Mouse (Mus musculus) c-Kit-positive CD71-positive TER-119-negative erythroid progenitor cells, embryonic 14.5 days (primary cell): Measurements from ENCODE around the gene Cfi.

Experiments
- DNase-seq: peaks from one replicate; pipeline ENCODE4 v3.0.0-alpha.2; 2013; ENCODE audit warnings: low read depth

Cfi gene

DNA sequence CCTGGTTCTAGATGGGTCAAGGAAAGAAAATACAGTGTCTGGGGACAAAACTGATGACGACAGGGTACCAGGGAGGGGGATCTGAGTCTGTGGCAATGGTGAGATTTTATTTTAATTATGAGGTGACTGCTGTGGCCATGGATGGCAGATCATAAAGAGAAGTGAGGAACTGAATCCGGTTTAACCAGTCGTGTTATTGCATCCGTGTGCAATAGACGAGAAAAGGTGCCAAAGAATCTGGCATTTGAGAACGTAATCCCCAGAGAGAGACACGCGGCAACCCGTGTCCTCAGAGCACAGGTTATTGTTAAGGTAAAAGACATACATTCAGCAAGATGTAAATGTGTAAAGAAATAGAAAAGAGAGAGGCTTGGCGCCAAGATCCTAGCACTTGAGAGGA is 41.6 kb downstream of the Cfi start:
- no peak for DNase-seq

DNA sequence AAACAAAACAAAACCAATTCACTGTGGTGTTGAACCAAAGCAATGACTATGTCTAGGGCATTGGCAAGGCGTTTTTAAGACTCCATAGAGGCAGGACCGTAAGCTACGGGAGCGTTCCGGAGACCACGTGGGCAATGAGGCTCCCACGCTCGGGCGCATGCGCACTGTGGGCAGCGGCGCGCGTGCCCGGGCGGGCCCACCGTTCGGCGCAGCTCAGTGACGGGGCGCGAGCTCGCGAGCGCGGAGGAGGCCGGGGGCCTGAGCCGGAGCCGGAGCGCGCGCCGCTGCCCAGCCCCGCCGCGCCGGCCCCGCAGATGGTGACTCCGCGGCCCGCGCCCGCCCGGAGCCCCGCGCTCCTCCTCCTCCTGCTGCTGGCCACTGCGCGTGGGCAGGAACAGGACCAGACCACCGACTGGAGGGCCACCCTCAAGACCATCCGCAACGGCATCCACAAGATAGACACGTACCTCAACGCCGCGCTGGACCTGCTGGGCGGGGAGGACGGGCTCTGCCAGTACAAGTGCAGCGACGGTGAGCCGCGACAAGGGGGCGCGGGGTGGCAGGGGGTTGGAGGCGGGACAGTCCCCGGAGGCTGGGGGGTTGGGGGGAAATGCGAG is 42.8 kb downstream of the Cfi start, which contains the start of gene Pla2g12a:
Gene Pla2g12a (plus strand): TSS at position 202 of the 617 bp plus-strand sequence.
- peak; percentile 70 for DNase-seq

DNA sequence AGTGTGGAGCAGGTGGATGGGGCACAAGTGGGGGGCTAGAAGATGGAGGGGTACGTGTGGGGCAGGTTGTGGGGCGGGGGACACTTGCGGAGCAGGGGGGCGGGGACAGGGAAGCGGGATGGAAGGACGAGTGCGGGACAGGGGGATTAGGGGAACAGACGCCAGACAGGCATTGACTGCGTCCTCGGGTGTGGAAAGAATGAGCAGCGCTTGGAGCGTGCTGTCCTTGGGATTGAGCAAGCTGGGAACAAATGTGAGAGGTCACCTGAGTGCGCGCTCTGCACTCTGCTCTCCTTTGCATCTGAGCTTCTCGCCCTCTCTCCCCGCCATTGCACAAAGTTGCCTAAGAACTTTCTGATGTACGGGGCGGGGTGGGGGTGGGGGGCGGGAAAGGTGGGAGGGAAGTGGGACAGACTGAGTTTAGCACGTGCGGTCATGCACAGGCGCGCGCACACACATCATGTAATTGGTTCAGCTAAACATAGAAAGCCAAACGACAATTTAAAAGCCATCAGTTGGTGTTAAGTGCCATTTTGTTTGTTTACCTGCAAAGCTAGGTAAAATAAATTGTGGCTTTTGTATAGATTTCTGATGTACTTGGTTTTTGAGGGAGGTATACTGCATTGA is 43.6 kb downstream of the Cfi start:
- DNase-seq = peak; percentile 34

DNA sequence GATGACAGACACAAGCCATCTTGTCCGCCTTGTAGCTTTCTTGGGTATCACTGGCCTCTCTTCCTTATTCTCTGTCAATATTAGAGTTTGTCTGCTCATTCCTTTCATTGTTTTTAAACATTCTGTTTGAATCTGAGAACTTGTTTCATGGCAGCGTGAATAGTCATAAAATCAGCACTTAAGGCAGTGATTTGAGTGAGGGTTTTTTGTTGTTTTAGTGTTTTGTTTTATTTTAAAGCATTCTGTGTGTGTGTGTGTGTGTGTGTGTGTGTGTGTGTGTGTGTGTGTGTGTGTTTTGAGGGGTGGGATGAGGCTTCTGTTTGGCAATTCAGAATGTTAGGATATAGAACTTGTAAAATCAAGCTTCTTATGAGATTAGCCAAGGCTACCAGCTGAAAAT is 44.2 kb downstream of the Cfi start:
- DNase-seq = no peak

DNA sequence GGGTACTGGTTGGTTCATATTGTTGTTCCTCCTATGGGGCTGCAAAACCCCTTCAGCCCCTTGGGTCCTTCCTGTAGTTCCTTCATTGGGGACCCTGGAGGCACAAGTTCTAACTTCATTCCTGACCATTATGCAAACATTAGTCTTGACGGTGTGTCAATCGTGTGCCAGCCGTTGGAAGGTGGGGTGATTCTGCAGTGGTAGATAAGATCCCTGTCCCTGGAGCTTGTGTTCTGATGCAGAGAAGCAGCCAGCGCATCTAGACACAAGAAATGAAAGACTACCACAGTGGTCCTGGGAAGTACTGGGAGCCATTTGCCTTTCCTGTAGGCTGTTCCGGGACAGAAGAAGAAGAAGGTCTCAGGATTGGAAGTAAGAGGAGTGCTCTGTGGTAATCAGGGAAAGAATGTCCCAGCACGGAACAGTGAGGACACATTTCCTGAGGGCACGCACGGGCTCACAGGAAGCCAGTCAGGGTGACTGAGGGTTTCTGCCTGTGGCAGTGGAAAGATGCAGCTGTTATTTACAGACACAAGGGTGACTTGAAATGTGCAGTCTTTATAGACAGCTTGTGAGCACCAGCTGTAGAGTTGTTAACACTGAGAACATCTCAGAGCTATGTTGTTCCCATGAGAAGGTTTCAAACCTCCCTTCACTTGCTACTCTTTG is 45.4 kb downstream of the Cfi start:
- DNase-seq = peak; percentile 67

DNA sequence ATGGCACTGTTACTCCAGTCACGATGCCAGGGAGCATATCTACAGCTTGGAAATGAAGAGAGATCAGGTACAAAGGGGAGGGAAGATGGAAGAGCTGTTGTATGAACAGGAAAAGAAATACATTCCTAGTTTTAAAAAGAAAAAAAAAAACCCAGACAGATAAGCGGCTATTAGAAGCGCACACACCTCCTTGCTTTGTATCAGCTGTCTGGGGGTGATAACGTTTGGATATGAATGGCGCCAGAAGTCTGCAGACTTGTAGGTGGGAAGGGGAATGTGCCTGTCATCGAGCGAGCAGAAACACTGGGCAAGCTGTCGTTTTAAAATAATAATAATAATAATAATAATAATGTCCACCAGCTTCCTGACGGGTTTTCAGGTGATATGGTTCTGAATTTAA is 49.9 kb downstream of the Cfi start:
- peak; percentile 48 for DNase-seq

DNA sequence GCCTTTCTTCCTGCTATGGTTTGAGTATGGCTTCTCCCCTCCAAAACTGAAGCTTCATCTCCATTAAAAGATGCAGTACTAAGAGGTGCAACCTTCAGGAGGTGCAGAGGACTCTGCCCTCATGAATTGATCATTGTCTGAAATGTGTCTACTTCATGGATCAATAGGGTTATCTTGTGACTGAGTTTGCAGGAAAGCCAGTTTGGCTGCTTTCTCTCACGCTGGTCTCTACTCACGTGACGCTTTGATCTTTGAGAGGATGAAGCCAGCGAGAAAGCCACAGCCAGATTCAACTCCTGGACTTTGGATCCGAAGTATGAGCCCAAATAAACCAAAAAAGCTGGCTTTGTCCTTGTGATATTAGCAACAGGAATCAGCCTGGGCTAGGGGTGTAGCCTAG is 50.7 kb downstream of the Cfi start:
- DNase-seq = no peak

DNA sequence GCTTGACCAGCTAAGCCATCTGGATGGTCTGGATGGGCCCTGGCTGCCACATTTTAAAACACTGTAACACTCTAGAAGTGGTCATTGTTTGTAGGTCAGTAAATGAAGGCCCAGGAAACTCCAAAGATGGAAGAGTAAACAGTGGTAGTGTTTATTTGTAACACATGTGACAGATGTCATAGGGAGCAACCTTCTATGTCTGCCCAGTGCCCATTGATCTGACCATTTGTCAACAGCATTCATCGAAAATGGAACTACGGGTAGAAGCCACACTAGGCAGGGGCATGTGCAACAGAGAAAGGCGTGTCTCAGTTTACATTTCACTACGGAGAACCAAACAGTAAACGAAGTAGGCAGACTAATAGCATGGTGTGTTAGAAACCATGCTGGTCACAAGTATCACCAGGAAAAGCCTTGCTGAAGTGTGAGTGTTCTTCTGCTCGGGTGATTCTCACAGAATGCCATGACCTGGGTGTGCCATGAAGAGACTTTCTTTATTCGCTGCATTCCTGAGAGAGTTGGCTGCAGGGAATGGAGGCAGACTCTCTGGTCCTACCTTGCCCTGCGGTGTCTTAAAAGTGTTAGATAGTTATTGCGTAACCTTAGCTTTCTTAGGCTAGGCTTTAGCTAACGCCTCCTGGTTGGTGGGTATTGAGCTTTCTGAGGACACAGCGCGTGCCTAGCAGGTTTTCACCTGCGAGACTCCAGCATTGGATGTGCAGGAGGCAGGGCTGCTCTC is 52.3 kb downstream of the Cfi start:
- DNase-seq = no peak

DNA sequence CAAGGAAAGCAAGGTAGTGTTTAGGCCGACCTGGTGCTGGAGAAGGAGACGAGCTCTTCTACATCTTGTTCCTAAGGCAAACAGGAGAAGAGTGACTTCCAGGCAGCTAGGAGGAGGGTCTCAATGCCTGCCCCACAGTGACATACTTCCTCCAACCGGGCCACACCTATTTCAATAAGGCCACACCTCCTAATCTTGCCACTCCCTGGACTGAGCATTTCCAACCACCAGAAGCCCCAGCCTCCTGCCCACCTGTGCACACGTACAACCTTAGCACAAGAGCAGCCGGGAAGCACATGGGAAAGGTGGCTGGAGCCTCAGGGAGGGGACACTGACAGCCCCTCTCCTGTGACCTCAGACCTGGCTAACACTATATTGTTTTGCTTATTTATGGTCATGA is 56.3 kb downstream of the Cfi start:
- DNase-seq = no peak

DNA sequence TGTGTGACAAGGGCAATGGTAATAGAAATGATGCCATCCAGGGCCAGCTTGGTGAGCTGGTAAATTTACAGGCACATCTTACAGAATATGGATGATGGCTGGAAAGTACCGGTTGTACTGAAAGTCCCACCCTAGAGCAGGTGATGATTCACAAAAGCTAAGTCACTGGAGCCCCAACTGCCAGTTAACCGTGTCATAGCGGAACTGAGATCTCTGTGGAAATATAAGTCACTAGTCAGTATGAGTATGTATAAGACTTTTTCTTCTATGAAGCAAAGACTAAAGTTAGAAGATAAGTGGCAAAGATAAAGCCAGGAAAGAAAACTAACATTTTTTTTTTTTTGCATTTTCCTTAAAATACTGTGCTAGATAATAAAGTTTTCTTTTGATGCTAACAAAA is 57.5 kb downstream of the Cfi start:
- DNase-seq = no peak

DNA sequence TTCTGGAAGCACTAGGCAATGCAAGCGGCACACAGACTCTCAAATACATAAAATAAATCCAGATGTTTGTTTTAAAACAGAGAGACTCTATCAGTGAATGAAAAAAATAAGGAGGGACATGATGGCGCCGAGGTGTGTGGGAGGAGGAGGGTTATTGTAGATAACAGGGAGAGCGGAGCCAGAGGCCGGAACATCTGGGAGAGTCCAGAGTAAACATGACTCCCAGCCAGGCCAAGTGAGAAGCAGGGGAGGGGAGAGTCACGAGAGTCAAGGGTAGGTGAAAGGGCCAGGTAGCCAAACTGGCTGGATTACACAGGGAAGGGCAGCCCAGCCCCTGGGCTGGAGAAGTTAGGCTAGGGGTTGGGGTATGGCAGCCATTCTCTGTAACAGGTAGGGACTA is 60.9 kb downstream of the Cfi start:
- no peak for DNase-seq

DNA sequence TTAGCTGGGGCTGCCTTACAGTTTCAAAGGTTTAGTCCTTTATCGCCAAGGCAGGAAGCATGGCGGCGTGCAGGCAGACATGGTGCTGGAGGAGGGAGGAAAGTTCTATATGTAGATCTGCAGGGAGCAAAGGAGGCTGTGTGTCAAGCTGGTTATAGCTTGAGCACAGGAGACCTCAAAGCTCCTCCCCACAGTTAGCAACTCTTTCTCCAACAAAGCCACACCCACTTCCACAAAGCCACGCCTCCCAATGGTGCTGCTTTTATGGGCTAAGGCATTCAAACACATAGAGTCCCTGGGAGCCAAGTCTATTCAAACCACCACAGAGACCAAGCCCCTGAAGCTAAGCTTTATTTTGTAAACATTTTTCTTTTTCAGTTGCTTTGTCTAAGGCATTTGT is 63.2 kb downstream of the Cfi start:
- peak; percentile 63 for DNase-seq

DNA sequence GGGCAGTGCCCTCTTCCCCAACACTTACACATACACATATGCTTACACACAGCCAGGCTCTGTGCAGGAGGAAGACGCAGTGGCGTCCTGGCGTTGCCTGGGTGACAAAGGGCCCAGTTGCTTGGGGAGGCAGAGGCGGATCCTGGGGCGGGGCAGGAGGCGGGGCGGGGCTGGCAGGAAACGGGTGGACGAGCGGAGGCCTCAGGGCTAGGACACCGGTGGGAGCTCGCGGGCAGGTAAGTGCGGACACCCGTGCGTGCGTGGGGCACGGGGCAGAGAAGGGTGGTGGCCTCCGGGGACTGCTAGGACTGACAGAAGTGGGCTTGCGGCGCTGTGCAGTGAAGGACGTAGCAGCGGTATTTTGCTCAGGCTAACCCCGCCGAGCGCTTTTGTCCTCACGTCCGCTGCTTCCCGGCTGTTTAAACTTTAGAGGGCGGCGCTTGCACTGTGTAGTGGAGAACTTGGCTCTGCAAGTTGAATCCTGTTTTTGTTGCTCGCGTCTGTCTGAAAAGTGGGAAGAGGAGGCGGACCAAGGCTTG is 65.7 kb downstream of the Cfi start, which contains the start of gene Casp6:
Gene Casp6 (plus strand): TSS at position 155 of the 539 bp plus-strand sequence.
- DNase-seq = peak; percentile 71

DNA sequence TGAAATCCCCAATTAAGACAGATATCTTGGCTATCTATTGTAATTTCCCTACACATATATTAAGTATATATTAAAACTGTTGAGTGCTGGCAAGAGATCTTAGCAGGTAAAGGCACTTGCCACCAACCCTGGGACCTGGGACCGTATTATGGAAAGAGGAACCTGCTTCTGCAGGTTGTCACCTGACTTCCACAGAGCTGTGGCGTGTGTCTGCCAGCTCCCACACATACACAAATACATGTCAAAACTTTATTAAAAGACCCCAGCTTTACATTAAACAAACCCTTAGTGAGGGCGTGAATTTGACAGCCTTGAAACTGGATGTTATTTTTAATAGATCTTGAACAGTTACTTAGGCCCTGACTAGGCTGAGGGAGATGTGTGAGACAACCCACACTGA is 67.7 kb downstream of the Cfi start:
- DNase-seq = no peak

DNA sequence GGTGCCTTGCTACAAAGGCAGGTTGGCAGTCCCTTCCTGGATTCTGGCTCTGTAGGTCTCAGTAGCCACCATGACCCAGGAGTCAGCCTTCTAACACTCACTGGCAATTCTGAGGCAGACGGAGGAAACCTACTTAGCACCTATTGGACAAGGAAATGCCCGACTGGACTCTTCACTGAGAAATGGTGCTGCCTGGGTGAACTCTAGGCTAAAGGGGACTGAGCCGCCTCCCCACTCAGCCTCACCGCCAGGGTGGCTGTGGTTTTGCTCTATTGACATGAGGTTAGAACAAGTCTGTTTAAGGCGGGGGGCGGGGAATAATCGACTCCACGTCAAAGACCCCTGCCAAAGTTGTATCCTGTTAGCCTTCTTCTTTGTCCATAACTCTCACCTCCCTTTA is 68.2 kb downstream of the Cfi start:
- DNase-seq = no peak

DNA sequence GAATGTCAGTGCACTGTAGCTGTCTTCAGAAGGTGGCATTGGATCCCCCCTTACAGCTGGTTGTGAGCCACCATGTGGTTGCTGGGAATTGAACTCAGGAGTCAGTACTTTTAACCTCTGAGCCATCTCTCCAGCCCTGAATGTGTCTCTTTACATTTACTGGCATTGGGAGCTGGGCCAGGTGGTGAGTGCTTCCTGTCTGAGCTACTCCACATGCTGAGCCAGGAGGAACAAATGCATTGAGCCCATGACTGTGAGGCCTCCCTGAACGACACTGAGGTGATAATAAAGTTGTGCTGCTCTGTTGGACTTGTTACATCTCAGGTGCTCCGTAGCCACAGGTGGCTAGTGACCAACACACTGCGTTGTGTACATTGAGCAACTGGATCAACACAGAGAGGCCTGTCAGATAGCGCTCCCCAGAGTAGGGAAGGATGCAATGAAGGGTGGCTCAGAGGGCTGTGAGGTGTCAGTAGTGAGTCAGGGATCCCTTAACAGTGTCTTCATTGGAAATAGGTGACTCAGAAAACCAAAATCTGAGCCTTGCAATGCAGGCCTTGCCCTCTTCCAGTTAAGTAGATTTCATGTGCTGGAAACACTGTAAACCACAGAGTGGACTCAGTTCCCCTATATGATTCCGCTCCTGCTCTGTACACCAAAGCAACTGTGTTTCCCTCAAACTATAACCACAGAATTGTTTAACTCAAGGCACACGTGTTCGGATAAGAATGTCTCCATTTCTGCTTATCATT is 68.9 kb downstream of the Cfi start:
- no peak for DNase-seq

DNA sequence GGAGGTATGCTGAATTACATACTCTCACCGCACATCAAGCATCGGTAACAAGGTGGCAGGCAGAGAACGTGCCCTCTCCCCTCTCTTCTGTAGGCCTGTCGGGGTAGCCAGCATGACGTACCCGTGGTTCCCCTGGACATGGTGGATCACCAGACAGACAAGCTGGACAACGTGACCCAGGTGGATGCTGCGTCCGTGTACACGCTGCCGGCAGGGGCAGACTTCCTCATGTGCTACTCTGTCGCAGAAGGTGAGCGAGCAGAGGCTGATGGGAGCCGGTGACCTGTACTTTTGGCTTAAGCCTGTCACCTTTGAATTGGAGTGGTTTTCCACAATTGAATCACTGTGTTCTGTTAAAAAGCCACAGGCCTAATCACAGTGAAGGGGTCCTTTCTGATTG is 76.3 kb downstream of the Cfi start:
- DNase-seq = no peak

DNA sequence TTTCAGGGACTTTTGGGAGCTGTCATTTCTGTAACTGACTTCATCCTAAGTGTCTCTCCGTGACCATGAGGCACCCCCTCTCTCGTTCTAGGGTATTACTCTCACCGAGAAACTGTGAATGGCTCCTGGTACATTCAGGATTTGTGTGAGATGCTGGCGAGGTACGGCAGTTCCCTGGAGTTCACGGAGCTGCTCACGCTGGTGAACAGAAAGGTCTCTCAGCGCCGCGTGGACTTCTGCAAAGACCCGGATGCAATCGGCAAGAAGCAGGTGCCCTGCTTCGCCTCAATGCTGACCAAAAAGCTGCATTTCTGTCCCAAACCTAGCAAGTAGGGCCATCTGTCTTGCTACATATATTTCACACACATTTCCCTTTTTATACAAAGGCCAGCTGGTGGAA is 77.6 kb downstream of the Cfi start:
- no peak for DNase-seq

DNA sequence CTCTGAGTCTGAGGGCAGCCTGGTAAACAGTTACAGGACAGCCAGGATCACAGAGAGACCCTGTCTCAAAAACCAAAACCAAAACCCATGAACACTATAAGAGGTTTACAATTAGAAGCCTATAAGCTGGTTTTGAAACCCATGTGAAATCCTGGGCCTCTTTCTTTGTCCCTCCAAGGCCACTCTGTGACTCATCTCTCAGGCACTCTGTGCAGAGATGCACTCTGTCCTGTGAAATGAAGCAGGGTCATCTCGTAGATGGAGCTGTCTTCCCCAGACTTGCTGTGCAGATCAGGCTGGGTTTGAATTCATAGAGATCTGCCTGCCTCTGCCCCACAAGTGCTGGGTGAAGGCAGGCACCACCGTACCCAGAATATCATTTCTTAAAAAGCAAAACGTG is 81.7 kb downstream of the Cfi start:
- DNase-seq = no peak

DNA sequence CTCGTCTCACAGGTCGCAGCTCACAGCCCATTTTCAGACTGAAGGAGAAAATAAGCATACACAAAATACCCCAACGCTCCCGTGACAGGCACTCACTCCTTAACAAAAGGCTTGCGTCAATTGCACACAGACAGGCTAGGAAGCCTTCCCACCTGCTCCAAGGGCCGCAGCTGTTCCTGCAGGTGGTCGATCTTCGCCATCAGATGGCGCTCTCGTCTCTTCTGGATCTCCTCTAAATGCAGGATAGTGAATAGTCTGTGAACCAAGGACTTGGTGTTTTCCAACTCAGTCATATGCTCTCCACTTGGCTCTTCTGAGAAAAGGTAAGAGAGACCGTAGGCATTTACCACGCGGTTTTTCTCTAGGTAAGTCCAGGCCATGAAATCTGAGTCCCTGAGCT is 82.8 kb downstream of the Cfi start:
- DNase-seq = no peak

DNA sequence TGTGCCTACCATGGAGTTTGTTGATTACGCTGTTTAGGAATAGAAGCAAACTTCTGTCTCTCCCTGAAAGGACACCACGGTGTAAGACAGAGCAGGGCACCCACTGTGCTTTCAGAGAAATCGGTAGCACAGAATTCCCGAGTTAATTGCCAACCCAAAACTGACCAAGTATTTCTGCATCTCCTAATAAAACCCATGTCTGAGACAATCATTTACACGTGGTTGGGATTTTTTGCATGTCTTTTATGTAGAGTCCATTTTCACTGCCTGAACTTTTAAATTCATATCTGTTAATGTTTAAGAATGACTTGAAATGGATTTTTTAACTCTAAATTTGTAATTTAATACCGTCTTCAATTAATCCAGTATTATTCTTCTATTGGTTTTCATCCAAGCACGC is 87.9 kb downstream of the Cfi start:
- DNase-seq = no peak
